Mouse (Mus musculus): Measurements from ENCODE around the gene Gpr108. TPM values are rescaled to one million over a fixed set of nuclear protein-coding genes. Genes with fewer than 3 reads are reported as not detected.
A peak's percentile ranks its signal among the peaks of the same experiment; 100 is the strongest.

Gene Gpr108
- polyA plus RNA-seq, 1 experiment, result 33.1 TPM

GRCm38 (mm10) chr17:57195326-57196010, 52.8 kb downstream of the Gpr108 start:
- TF ChIP-seq FLI1 (IDR thresholded peaks at IDR 0.05; ENCODE audit: low read length) (no peak), GATA1 (IDR thresholded peaks at IDR 0.05; ENCODE audit: borderline replicate concordance, low read length) (no peak)
- peaks cover 5% of the 10 kb centered on the region for H3K9me3 ChIP-seq
- peaks cover 25% of the 10 kb centered on the region for H3K36me3 ChIP-seq (replicated peaks; ENCODE audit: low read length)
- no peaks in the 10 kb centered on the region for H3K27me3 ChIP-seq (replicated peaks)
- H3K4me1 ChIP-seq, result peaks cover 88% of the 10 kb centered on the region
- H3K4me3 ChIP-seq (replicated peaks), result no peak overlapping the region

DNA sequence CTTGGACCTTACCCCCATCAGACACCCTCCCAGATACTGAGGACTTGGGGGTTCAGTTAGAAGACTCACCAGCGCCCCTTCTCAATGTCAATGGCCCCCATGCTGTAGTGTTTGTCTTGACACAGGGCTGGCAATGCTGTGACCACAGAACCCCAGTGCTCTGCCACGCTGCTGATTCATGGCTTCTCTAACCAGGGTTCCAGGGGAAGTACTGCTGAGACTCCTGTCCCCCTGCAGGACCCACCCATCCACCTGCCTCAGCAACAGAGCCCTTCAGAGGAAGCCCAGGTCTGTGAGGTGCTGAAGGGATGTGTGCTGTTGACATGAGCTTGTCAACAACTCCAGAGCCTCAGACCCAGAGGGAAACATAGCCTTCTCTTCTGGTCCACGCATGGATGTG, 53.5 kb downstream of the Gpr108 start:
- no peaks in the 10 kb centered on the region for H3K27me3 ChIP-seq (replicated peaks)
- no peak for TF ChIP-seq GATA1 (IDR thresholded peaks at IDR 0.05; ENCODE audit: borderline replicate concordance, low read length)
- no peak for TF ChIP-seq FLI1 (IDR thresholded peaks at IDR 0.05; ENCODE audit: low read length)
- peaks cover 32% of the 10 kb centered on the region for H3K36me3 ChIP-seq (replicated peaks; ENCODE audit: low read length)
- peaks cover 95% of the 10 kb centered on the region for H3K4me1 ChIP-seq
- peaks cover 8% of the 10 kb centered on the region for H3K9me3 ChIP-seq
- H3K4me3 ChIP-seq (replicated peaks), result peak overlapping the region; percentile 91

GRCm38 (mm10) chr17:57194041-57194507, 54.2 kb downstream of the Gpr108 start, which contains the start of gene Tnfsf14:
Gene Tnfsf14 (minus strand): TSS chr17:57194177.
- peaks cover 96% of the 10 kb centered on the region for H3K4me1 ChIP-seq
- H3K9me3 ChIP-seq, result peaks cover 8% of the 10 kb centered on the region
- no peak for TF ChIP-seq GATA1 (IDR thresholded peaks at IDR 0.05; ENCODE audit: borderline replicate concordance, low read length)
- no peak for TF ChIP-seq FLI1 (IDR thresholded peaks at IDR 0.05; ENCODE audit: low read length)
- no peaks in the 10 kb centered on the region for H3K27me3 ChIP-seq (replicated peaks)
- peak within 1 kb of the TSS; percentile 91 for H3K4me3 ChIP-seq (replicated peaks)
- H3K36me3 ChIP-seq (replicated peaks; ENCODE audit: low read length), result peaks cover 39% of the 10 kb centered on the region

DNA sequence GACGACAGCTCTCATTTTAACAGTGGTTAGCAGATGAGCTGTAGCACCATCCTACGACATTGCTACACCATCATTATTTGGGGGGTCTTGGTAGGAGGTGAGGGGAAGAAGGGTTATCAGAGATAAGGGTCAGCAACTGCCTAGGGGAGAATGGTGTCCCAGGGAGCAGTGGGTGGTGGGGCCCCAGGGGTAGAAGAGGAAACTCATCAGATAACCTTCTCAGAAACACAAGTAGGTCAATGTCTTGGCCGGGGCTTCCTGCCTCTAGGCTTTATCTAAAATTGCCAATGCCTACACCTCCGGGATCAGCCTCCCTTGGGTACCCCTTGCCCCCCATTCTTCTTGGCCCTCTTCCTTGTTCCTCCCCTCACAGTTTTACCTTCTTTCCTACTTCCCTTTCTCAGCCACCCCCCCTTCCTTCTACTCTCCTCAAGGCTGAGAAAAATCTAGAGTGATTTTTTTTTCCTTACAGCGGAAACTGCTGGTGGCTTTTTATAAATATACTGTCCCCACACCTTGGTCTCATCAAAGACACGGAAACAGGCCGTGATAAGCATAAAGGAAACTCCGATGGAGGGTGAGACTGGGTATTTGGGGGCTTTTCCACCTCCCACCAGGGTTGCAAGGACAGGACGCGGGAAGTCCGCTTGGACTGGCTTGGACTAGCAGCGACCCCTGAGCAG, 59.6 kb downstream of the Gpr108 start:
- H3K4me3 ChIP-seq (replicated peaks), result peak overlapping the region; percentile 82
- H3K9me3 ChIP-seq, result peaks cover 19% of the 10 kb centered on the region
- peaks cover 85% of the 10 kb centered on the region for H3K4me1 ChIP-seq
- TF ChIP-seq FLI1 (IDR thresholded peaks at IDR 0.05; ENCODE audit: low read length), result no peak
- TF ChIP-seq GATA1 (IDR thresholded peaks at IDR 0.05; ENCODE audit: borderline replicate concordance, low read length), result no peak
- H3K36me3 ChIP-seq (replicated peaks; ENCODE audit: low read length), result peaks cover 71% of the 10 kb centered on the region
- H3K27me3 ChIP-seq (replicated peaks), result no peaks in the 10 kb centered on the region

DNA sequence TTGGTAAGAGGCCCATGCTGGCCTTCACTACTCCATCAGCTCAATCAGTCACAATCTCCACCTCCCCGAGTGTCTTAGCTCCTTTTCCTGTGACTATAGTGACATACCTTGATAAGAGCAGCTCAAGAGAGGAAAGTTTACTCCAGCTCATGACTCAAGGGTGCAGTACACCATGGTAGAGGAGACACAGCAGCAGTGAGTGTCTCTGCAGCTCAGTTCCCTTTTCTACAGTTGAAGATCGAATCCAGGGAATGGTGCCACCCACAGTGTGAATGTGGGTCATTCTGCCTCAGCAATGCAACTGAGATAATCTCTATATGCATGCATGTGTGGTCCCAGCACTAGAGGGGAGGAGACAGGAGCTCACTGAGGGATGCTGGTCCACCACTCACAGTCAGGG, 62.6 kb downstream of the Gpr108 start:
- H3K4me3 ChIP-seq (replicated peaks), result no peak overlapping the region
- TF ChIP-seq GATA1 (IDR thresholded peaks at IDR 0.05; ENCODE audit: borderline replicate concordance, low read length) (no peak), FLI1 (IDR thresholded peaks at IDR 0.05; ENCODE audit: low read length) (no peak)
- peaks cover 25% of the 10 kb centered on the region for H3K9me3 ChIP-seq
- H3K27me3 ChIP-seq (replicated peaks), result no peaks in the 10 kb centered on the region
- H3K4me1 ChIP-seq, result peaks cover 69% of the 10 kb centered on the region
- peaks cover 57% of the 10 kb centered on the region for H3K36me3 ChIP-seq (replicated peaks; ENCODE audit: low read length)

Other genes starting within 250 kb of the Gpr108 start
- 0.63 TPM in 1 of 2 replicates, not detected in the other for gene Pspn, start 248.4 kb downstream of the Gpr108 start, polyA plus RNA-seq (2012; ENCODE audit: insufficient read depth, low replicate concordance)
- 61.0 and 154 TPM in 2 replicates for gene Gtf2f1, start 237.2 kb downstream of the Gpr108 start, polyA plus RNA-seq (2012; ENCODE audit: insufficient read depth, low replicate concordance)
- 0.08 TPM in 1 of 2 replicates, not detected in the other for gene Gm17949, start 237.0 kb downstream of the Gpr108 start, polyA plus RNA-seq (2012; ENCODE audit: insufficient read depth, low replicate concordance)
- gene Khsrp, start 216.9 kb downstream of the Gpr108 start, polyA plus RNA-seq (2012; ENCODE audit: insufficient read depth, low replicate concordance), result 202 and 511 TPM in 2 replicates
- gene Slc25a41, start 206.8 kb downstream of the Gpr108 start, polyA plus RNA-seq (2012; ENCODE audit: insufficient read depth, low replicate concordance), result not detected in 2 replicates
- gene Crb3, start 189.3 kb downstream of the Gpr108 start, polyA plus RNA-seq (2012; ENCODE audit: insufficient read depth, low replicate concordance), result 0.11 TPM in 1 of 2 replicates, not detected in the other
- gene Slc25a23, start 188.6 kb downstream of the Gpr108 start, polyA plus RNA-seq (2012; ENCODE audit: insufficient read depth, low replicate concordance), result 0.49 and 6.1 TPM in 2 replicates
- gene Dennd1c, start 169.9 kb downstream of the Gpr108 start, polyA plus RNA-seq (2012; ENCODE audit: insufficient read depth, low replicate concordance), result 15.6 and 31.6 TPM in 2 replicates
- 1.4 and 1.5 TPM in 2 replicates for gene Tubb4a, start 160.7 kb downstream of the Gpr108 start, polyA plus RNA-seq (2012; ENCODE audit: insufficient read depth, low replicate concordance)
- 3.3 and 4.6 TPM in 2 replicates for gene Tnfsf9, start 143.1 kb downstream of the Gpr108 start, polyA plus RNA-seq (2012; ENCODE audit: insufficient read depth, low replicate concordance)
- not detected in 2 replicates for gene Cd70, start 98.7 kb downstream of the Gpr108 start, polyA plus RNA-seq (2012; ENCODE audit: insufficient read depth, low replicate concordance)
- gene Tnfsf14, start 54.3 kb downstream of the Gpr108 start, polyA plus RNA-seq (2012; ENCODE audit: insufficient read depth, low replicate concordance), result 49.5 and 144 TPM in 2 replicates
- gene C3, start 20.3 kb downstream of the Gpr108 start, polyA plus RNA-seq (2012; ENCODE audit: insufficient read depth, low replicate concordance), result 0.52 and 16.6 TPM in 2 replicates
- gene Trip10, start 1.0 kb upstream of the Gpr108 start, polyA plus RNA-seq (2012; ENCODE audit: insufficient read depth, low replicate concordance), result 25.4 and 45.7 TPM in 2 replicates
- gene Vav1, start 30.7 kb upstream of the Gpr108 start, polyA plus RNA-seq (2012; ENCODE audit: insufficient read depth, low replicate concordance), result 34.6 and 164 TPM in 2 replicates
- 4.9 TPM in 1 of 2 replicates, not detected in the other for gene Adgre1, start 110.2 kb upstream of the Gpr108 start, polyA plus RNA-seq (2012; ENCODE audit: insufficient read depth, low replicate concordance)

Measured in megakaryocyte, embryonic 14.5 days (primary cell).